In genomic region chr4:134252131-134252910, GRCm38 (mm10) we compare ENCODE assay signal across 10 mouse cellular contexts. TPM values are rescaled to one million over a fixed set of nuclear protein-coding genes. Genes with fewer than 3 reads are reported as not detected.
DNase-seq lines count a peak whose midpoint lies in the region; ATAC-seq and TF ChIP-seq lines count a peak whose summit lies in the region.
"Had no signal": no experiment of that assay in that cellular context is flagged by ENCODE, and none has a peak within 500 bp of the region (broad histone marks: within the 10 kb centered on the region; RNA-seq: fewer than 3 reads in every experiment).

No protein-coding gene starts in this region.

- H3K36me3 ChIP-seq in embryonic facial prominence, embryonic 15.5 days, result no peaks in the 10 kb centered on the region
- H3K36me3 ChIP-seq in intestine, postnatal 0 days (ENCODE audit: control insufficient read depth, insufficient read depth), result no peaks in the 10 kb centered on the region
- no peaks in the 10 kb centered on the region for H3K36me3 ChIP-seq in midbrain, embryonic 11.5 days (ENCODE audit: control insufficient read depth, insufficient read depth, low read length)

- intact Hi-C loops in heart, postnatal 25 days (cut with DNase I), result no loop called here

- H3K9me3 ChIP-seq in embryonic facial prominence, embryonic 15.5 days (replicated peaks), result no peaks in the 10 kb centered on the region
- H3K9me3 ChIP-seq in intestine, postnatal 0 days (ENCODE audit: control insufficient read depth), result no peaks in the 10 kb centered on the region
- H3K9me3 ChIP-seq in midbrain, embryonic 11.5 days (ENCODE audit: control insufficient read depth, low read length), result no peaks in the 10 kb centered on the region

- peaks cover 90% of the 10 kb centered on the region for H3K27me3 ChIP-seq in embryonic facial prominence, embryonic 15.5 days
- peaks cover 63% of the 10 kb centered on the region for H3K27me3 ChIP-seq in intestine, postnatal 0 days (replicated peaks; ENCODE audit: control insufficient read depth, insufficient read depth, low read length)
- H3K27me3 ChIP-seq in midbrain, embryonic 11.5 days (ENCODE audit: control insufficient read depth, insufficient read depth, low read length), result peaks cover 55% of the 10 kb centered on the region

- H3K4me3 ChIP-seq in embryonic facial prominence, embryonic 15.5 days (replicated peaks), result peak overlapping the region; percentile 48
- H3K4me3 ChIP-seq in intestine, postnatal 0 days (ENCODE audit: low read depth, low read length), result peak overlapping the region; percentile 50
- H3K4me3 ChIP-seq in midbrain, embryonic 11.5 days (ENCODE audit: low read depth, low read length), result peak overlapping the region; percentile 44; the same call in 1 of the 2 replicates

- no peak for TF ChIP-seq CTCF in intestine, postnatal 0 days (IDR thresholded peaks at IDR 0.05; ENCODE audit: low read depth)

- H3K4me1 ChIP-seq in embryonic facial prominence, embryonic 15.5 days, result peaks cover 60% of the 10 kb centered on the region
- no peaks in the 10 kb centered on the region for H3K4me1 ChIP-seq in intestine, postnatal 0 days (replicated peaks; ENCODE audit: control insufficient read depth, insufficient read depth, low read length)
- H3K4me1 ChIP-seq in midbrain, embryonic 11.5 days (ENCODE audit: control insufficient read depth, insufficient read depth, low read length), result peaks cover 55% of the 10 kb centered on the region

- 14% methylated on average over 22 of the region's 22 CpGs for WGBS in embryonic facial prominence, embryonic 15.5 days
- WGBS in intestine, postnatal 0 days, result 18% methylated on average over 22 of the region's 22 CpGs
- WGBS in midbrain, embryonic 11.5 days, result 4% methylated on average over 22 of the region's 22 CpGs

- DNase-seq in heart, adult 8-10 months (ENCODE audit: low spot score), result peak; percentile 26
- DNase-seq in heart, postnatal 25 days (ENCODE audit: low spot score), result no peak
- peak; percentile 94 for DNase-seq in midbrain, embryonic 11.5 days (ENCODE audit: low spot score, missing footprints)
- DNase-seq in MN1 (ENCODE audit: low spot score), result no peak
- DNase-seq in gastrocnemius, postnatal 25 days, result no peak
- no peak for DNase-seq in Muller cell, postnatal 12 days (ENCODE audit: inconsistent ontology term)

- no peak for ATAC-seq in embryonic facial prominence, embryonic 15.5 days (ENCODE audit: insufficient number of reproducible peaks, low FRiP score, low TSS enrichment, low read depth)
- no peak for ATAC-seq in intestine, postnatal 0 days
- no peak for ATAC-seq in midbrain, embryonic 11.5 days (ENCODE audit: low FRiP score)

- no peak overlapping the region for H3K9ac ChIP-seq in embryonic facial prominence, embryonic 15.5 days
- H3K9ac ChIP-seq in intestine, postnatal 0 days (ENCODE audit: low read depth, low read length), result no peak overlapping the region
- no peak overlapping the region; the same call in 1 of the 2 replicates for H3K9ac ChIP-seq in midbrain, embryonic 11.5 days (ENCODE audit: low read length)

- peak overlapping the region; percentile 90 for H3K4me2 ChIP-seq in embryonic facial prominence, embryonic 15.5 days (replicated peaks)
- peak overlapping the region; percentile 85 for H3K4me2 ChIP-seq in intestine, postnatal 0 days (replicated peaks; ENCODE audit: low read depth)
- peak overlapping the region; percentile 78 for H3K4me2 ChIP-seq in midbrain, embryonic 11.5 days

- no peak overlapping the region for H3K27ac ChIP-seq in embryonic facial prominence, embryonic 15.5 days (replicated peaks)
- H3K27ac ChIP-seq in intestine, postnatal 0 days (ENCODE audit: low read depth, low read length), result no peak overlapping the region
- no peak overlapping the region for H3K27ac ChIP-seq in midbrain, embryonic 11.5 days (ENCODE audit: low read depth, low read length)

RNA-seq across cellular contexts. Expression of gene Grrp1, which starts 1.6 kb away (rescaled TPM):
- total RNA-seq in heart, adult 8-10 months (2022), result 1 to 10 TPM; 6.1 to 8.0 (median 7.3) TPM
- 1 to 10 TPM; 6.0 to 7.6 TPM for total RNA-seq in heart, postnatal 25 days (2021)
- polyA plus RNA-seq in embryonic facial prominence, embryonic 15.5 days (2015; fragmentation: Nextera tagmentation; extraction: Ambion mirVana), result 6.7 and 6.8 TPM in 2 replicates
- 6.8 and 7.6 TPM in 2 replicates for polyA plus RNA-seq in intestine, postnatal 0 days (2015; fragmentation: Nextera tagmentation; extraction: Ambion mirVana)
- 4.2 and 5.1 TPM in 2 replicates for polyA plus RNA-seq in midbrain, embryonic 11.5 days (2014; fragmentation: Nextera tagmentation; extraction: Ambion mirVana)
- 1 to 10 TPM; 3.4 TPM for total RNA-seq in gastrocnemius, postnatal 25 days (2021)
- total RNA-seq: CH12.LX had no signal

RNA-seq across cellular contexts. Expression of gene Gm30191, which starts 5.6 kb away (rescaled TPM):
- not detected for total RNA-seq in heart, adult 8-10 months (2022)
- total RNA-seq in heart, postnatal 25 days (2021), result not detected
- polyA plus RNA-seq in embryonic facial prominence, embryonic 15.5 days (2015; fragmentation: Nextera tagmentation; extraction: Ambion mirVana), result not detected in 2 replicates
- polyA plus RNA-seq in intestine, postnatal 0 days (2015; fragmentation: Nextera tagmentation; extraction: Ambion mirVana), result not detected in 2 replicates
- 0.22 TPM in 1 of 2 replicates, not detected in the other for polyA plus RNA-seq in midbrain, embryonic 11.5 days (2014; fragmentation: Nextera tagmentation; extraction: Ambion mirVana)
- total RNA-seq in gastrocnemius, postnatal 25 days (2021), result not detected
- total RNA-seq: CH12.LX had no signal
- polyA plus RNA-seq: gonadal fat pad, adult 2 months had no signal

RNA-seq across cellular contexts. Expression of gene Zfp593, which starts 6.9 kb away (rescaled TPM):
- total RNA-seq in heart, adult 8-10 months (2022), result 1 to 10 TPM; 3.8 to 4.3 (median 4.0) TPM
- total RNA-seq in heart, postnatal 25 days (2021), result 1 to 10 TPM; 3.1 to 3.2 TPM
- polyA plus RNA-seq in embryonic facial prominence, embryonic 15.5 days (2015; fragmentation: Nextera tagmentation; extraction: Ambion mirVana), result 16.8 and 17.2 TPM in 2 replicates
- polyA plus RNA-seq in intestine, postnatal 0 days (2015; fragmentation: Nextera tagmentation; extraction: Ambion mirVana), result 9.4 and 10.5 TPM in 2 replicates
- 16.8 and 17.0 TPM in 2 replicates for polyA plus RNA-seq in midbrain, embryonic 11.5 days (2014; fragmentation: Nextera tagmentation; extraction: Ambion mirVana)
- 1 to 10 TPM; 3.3 to 4.4 TPM for total RNA-seq in gastrocnemius, postnatal 25 days (2021)

RNA-seq across cellular contexts. Expression of gene E130218I03Rik, which starts 8.9 kb away (rescaled TPM):
- not detected for total RNA-seq in heart, adult 8-10 months (2022)
- not detected for total RNA-seq in heart, postnatal 25 days (2021)
- polyA plus RNA-seq in embryonic facial prominence, embryonic 15.5 days (2015; fragmentation: Nextera tagmentation; extraction: Ambion mirVana), result 0.30 and 0.33 TPM in 2 replicates
- polyA plus RNA-seq in intestine, postnatal 0 days (2015; fragmentation: Nextera tagmentation; extraction: Ambion mirVana), result 0.39 and 0.46 TPM in 2 replicates
- polyA plus RNA-seq in midbrain, embryonic 11.5 days (2014; fragmentation: Nextera tagmentation; extraction: Ambion mirVana), result 0.37 TPM in 1 of 2 replicates, not detected in the other
- not detected for total RNA-seq in gastrocnemius, postnatal 25 days (2021)

RNA-seq across cellular contexts. Expression of gene Cnksr1, which starts 14.1 kb away (rescaled TPM):
- total RNA-seq in heart, adult 8-10 months (2022), result 1 to 10 TPM; 7.5 to 9.2 (median 8.5) TPM
- 1 to 10 TPM; 2.9 to 3.0 TPM for total RNA-seq in heart, postnatal 25 days (2021)
- polyA plus RNA-seq in embryonic facial prominence, embryonic 15.5 days (2015; fragmentation: Nextera tagmentation; extraction: Ambion mirVana), result 6.1 and 6.7 TPM in 2 replicates
- polyA plus RNA-seq in intestine, postnatal 0 days (2015; fragmentation: Nextera tagmentation; extraction: Ambion mirVana), result 13.8 and 15.5 TPM in 2 replicates
- polyA plus RNA-seq in midbrain, embryonic 11.5 days (2014; fragmentation: Nextera tagmentation; extraction: Ambion mirVana), result 0.05 TPM in 1 of 2 replicates, not detected in the other
- total RNA-seq in gastrocnemius, postnatal 25 days (2021), result 10 to 100 TPM; 22.8 to 32.8 TPM

Comparison
In these comparisons a context has a peak if more than half of its experiments do, and no peak if none do; other contexts are left out.
1. DNase-seq: peak in heart, adult 8-10 months (single experiment) and midbrain, embryonic 11.5 days (single experiment); none in heart, postnatal 25 days (single experiment), MN1 (single experiment), gastrocnemius, postnatal 25 days (single experiment) and Muller cell, postnatal 12 days (single experiment).
2. Peak in every context shown above with its lines, with median percentiles within 50 percentile points of each other: H3K4me2 ChIP-seq and H3K4me3 ChIP-seq.